Mouse (Mus musculus): ENCODE data around the gene Rps6ka1. TPM values are rescaled to one million over a fixed set of nuclear protein-coding genes. Genes with fewer than 3 reads are reported as not detected.
A peak's percentile ranks its signal among the peaks of the same experiment; 100 is the strongest.

The Rps6ka1 gene
- polyA plus RNA-seq, 1 experiment: not detected

DNA sequence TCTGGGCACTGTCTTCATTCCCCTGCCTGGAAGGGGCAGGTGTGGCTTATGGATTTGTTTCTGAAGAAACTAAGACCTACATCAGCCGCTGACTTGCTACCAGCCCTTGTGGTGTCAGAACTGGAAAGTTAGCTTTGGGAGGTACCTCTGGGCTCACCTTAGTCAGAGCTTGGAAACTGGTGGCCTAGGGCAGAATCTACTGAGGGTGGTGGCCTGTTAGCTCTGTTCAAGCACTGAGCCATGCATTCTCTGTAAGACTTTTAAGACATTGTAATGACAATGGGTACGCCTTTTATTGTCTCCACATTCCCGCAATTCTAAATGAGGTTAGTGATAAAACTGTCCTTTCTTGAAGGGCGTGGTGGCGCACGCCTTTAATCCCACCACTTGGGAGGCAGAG is 12.8 kb upstream of the Rps6ka1 start:
- 97% methylated on average over 6 of the region's 6 CpGs for WGBS
- Histone ChIP-seq H3K4me3 (ENCODE audit: insufficient read depth, low read depth, low read length) (no peak overlapping the region), H3K4me1 (ENCODE audit: control insufficient read depth, insufficient read depth, low read length) (peaks cover 6% of the 10 kb centered on the region; the same call in 1 of the 2 replicates), H3K27ac (ENCODE audit: insufficient read depth, low read depth, low read length) (no peak overlapping the region)
- TF ChIP-seq CTCF (IDR thresholded peaks at IDR 0.05; ENCODE audit: insufficient read depth, low read depth, low read length) (no peak), POLR2A (IDR thresholded peaks at IDR 0.05; ENCODE audit: insufficient read depth, low read depth, low read length) (no peak)

DNA sequence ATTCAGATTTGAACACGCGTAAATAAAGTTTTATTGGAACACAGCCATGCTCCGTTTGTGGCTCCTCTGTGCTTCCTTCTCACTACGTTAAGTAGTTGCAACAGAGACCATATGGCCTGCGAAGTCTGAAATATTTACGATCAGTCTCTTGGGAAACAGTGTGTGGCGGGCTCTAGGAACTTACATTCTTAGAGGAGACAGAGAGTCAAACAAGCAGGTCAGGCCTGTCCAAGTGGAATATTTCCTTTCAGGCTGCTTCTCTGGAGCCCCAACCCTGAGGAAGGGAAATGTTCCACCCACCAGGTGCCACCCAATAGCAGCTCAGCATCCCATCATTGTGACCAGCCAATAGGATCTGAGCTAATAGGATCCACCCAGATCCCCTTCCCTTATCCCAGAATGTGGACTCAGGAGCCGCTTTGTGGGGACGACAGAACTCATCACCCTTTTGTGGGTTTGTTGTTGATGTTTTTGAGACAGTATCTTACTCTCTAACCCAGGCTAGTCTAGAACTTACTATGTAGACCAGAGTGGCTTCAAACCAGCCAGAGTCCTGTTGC is 11.7 kb upstream of the Rps6ka1 start:
- Histone ChIP-seq H3K4me3 (ENCODE audit: insufficient read depth, low read depth, low read length) (no peak overlapping the region), H3K27ac (ENCODE audit: insufficient read depth, low read depth, low read length) (no peak overlapping the region), H3K4me1 (ENCODE audit: control insufficient read depth, insufficient read depth, low read length) (peaks cover 6% of the 10 kb centered on the region; the same call in 1 of the 2 replicates)
- 93% methylated on average over 9 of the region's 9 CpGs for WGBS
- TF ChIP-seq CTCF (IDR thresholded peaks at IDR 0.05; ENCODE audit: insufficient read depth, low read depth, low read length) (no peak), POLR2A (IDR thresholded peaks at IDR 0.05; ENCODE audit: insufficient read depth, low read depth, low read length) (no peak)

DNA sequence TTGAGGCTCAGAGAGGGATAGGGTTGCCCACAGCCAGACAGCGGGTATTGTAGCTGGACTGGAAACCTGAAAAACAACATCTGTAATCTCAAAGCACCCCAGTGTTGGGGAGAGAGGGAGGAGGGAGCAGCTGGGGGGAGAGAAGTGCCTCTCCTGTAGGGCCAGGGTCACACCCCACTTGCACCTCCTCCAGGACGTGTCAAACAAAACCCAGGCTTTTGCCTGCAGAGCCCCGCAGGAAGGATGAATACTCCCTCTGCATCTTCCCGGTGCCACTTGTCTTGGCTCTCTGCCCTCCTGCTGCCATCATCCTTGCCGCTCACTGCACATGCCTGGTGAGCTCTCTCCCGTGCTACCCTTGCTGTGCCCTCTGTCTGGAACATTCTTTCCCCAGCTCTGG is 10.6 kb upstream of the Rps6ka1 start:
- 20% methylated on average over 6 of the region's 6 CpGs for WGBS

DNA sequence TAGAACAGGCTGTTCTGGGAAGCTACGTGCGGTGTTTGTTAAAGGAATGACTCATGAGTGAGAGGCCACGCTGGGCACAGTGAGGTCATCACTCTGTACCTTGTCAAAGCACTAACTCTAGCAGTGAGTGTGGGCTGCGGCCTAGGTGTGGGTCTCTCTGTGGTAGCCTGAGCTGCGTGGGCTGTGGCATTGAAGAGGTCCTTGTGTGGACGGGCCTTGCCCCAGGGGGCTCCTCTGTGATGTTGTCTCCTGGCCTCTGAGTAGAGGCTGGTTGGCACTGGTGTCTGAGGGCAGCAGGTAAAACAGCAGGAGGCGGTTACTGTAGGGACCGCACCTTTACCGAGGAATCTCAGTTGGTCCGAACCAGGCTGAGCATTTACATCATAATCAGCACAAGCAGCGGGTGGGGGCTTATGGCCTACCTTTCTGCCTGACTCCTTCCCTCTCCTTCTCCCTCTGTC is 9.9 kb upstream of the Rps6ka1 start:
- no peak overlapping the region for H3K4me3 ChIP-seq (ENCODE audit: insufficient read depth, low read depth, low read length)
- no peak overlapping the region for H3K27ac ChIP-seq (ENCODE audit: insufficient read depth, low read depth, low read length)
- no peak for TF ChIP-seq POLR2A (IDR thresholded peaks at IDR 0.05; ENCODE audit: insufficient read depth, low read depth, low read length)
- TF ChIP-seq CTCF (IDR thresholded peaks at IDR 0.05; ENCODE audit: insufficient read depth, low read depth, low read length): no peak
- peaks cover 6% of the 10 kb centered on the region; the same call in 1 of the 2 replicates for H3K4me1 ChIP-seq (ENCODE audit: control insufficient read depth, insufficient read depth, low read length)
- 82% methylated on average over 11 of the region's 11 CpGs for WGBS

More for the DNA sequence above, 10.6 kb upstream of the Rps6ka1 start:
- Histone ChIP-seq H3K27ac (ENCODE audit: insufficient read depth, low read depth, low read length) (no peak overlapping the region), H3K4me3 (ENCODE audit: insufficient read depth, low read depth, low read length) (no peak overlapping the region), H3K4me1 (ENCODE audit: control insufficient read depth, insufficient read depth, low read length) (peaks cover 6% of the 10 kb centered on the region; the same call in 1 of the 2 replicates)
- TF ChIP-seq POLR2A (IDR thresholded peaks at IDR 0.05; ENCODE audit: insufficient read depth, low read depth, low read length): no peak
- TF ChIP-seq CTCF (IDR thresholded peaks at IDR 0.05; ENCODE audit: insufficient read depth, low read depth, low read length): no peak

DNA sequence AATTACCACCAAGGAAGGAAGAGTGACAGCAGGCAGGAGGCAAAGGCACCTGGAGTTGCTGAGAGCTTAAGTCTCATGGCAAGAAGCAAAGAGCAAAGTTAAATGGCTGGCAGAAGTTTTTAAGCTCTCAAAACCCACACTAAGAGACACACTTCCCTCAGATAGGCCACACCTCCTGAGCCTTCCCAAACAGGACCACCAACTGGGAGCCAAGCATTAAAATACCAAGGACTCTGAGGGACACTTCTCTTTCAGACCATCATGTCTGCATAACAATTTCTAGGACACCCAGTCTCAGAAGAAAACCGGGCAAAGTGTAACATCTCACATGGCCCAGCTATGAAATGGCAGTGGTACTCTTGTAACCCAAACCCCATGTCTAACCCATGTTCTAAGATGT is 9.4 kb upstream of the Rps6ka1 start:
- Histone ChIP-seq H3K27ac (ENCODE audit: insufficient read depth, low read depth, low read length) (no peak overlapping the region), H3K4me1 (ENCODE audit: control insufficient read depth, insufficient read depth, low read length) (peaks cover 6% of the 10 kb centered on the region; the same call in 1 of the 2 replicates), H3K4me3 (ENCODE audit: insufficient read depth, low read depth, low read length) (no peak overlapping the region)
- TF ChIP-seq POLR2A (IDR thresholded peaks at IDR 0.05; ENCODE audit: insufficient read depth, low read depth, low read length) (no peak), CTCF (IDR thresholded peaks at IDR 0.05; ENCODE audit: insufficient read depth, low read depth, low read length) (no peak)
- WGBS: 90% methylated on average over 1 of the region's 1 CpGs

DNA sequence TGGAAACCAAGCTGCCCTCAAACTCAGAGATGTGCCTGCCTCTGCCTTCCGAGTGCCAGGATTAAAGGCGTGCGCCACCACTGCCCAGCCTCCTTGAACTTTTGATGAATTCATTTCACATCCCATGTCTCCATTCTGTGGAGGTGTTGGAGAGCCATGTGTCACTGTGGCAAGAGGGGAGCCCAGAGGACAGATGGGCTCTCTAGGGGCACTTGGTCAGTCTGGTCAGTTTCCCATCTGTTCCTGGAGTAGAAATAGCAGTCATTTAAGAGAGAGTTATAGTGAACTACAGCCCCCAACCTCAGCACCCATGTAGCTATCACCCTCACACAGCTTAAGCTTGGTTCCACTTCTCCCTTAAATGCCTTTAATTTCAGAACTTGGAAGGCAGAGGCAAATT is 8.4 kb upstream of the Rps6ka1 start:
- Histone ChIP-seq H3K4me3 (ENCODE audit: insufficient read depth, low read depth, low read length) (no peak overlapping the region), H3K4me1 (ENCODE audit: control insufficient read depth, insufficient read depth, low read length) (peaks cover 6% of the 10 kb centered on the region; the same call in 1 of the 2 replicates), H3K27ac (ENCODE audit: insufficient read depth, low read depth, low read length) (no peak overlapping the region)
- WGBS: 98% methylated on average over 3 of the region's 3 CpGs
- TF ChIP-seq POLR2A (IDR thresholded peaks at IDR 0.05; ENCODE audit: insufficient read depth, low read depth, low read length) (no peak), CTCF (IDR thresholded peaks at IDR 0.05; ENCODE audit: insufficient read depth, low read depth, low read length) (no peak)

DNA sequence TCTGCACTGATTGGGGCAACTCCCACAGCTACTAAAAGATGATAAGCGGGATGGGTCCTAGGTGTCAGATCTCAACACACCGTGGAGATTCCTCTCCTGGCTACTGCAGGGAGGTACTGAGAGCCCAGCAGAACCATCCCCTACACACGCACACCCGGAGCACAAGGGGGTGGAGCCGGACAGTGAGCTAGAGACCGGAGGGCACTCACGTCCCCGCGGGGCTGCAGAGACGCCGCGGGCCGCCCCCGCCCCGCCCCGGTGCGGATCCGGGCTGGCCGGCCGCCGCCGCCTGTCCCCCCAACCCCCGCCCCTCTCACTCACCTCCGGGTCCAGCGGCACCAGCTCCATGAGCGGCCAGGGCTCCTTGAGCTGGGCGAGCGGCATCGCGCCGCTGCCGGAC is 348 bp downstream of the Rps6ka1 start:
- WGBS: under 1% methylated on average over 32 of the region's 32 CpGs
- no peak for TF ChIP-seq POLR2A (IDR thresholded peaks at IDR 0.05; ENCODE audit: insufficient read depth, low read depth, low read length)
- TF ChIP-seq CTCF (IDR thresholded peaks at IDR 0.05; ENCODE audit: insufficient read depth, low read depth, low read length): no peak
- Histone ChIP-seq H3K4me1 (ENCODE audit: control insufficient read depth, insufficient read depth, low read length) (no peaks in the 10 kb centered on the region), H3K27ac (ENCODE audit: insufficient read depth, low read depth, low read length) (no peak overlapping the region), H3K4me3 (ENCODE audit: insufficient read depth, low read depth, low read length) (peak overlapping the region; percentile 83)

DNA sequence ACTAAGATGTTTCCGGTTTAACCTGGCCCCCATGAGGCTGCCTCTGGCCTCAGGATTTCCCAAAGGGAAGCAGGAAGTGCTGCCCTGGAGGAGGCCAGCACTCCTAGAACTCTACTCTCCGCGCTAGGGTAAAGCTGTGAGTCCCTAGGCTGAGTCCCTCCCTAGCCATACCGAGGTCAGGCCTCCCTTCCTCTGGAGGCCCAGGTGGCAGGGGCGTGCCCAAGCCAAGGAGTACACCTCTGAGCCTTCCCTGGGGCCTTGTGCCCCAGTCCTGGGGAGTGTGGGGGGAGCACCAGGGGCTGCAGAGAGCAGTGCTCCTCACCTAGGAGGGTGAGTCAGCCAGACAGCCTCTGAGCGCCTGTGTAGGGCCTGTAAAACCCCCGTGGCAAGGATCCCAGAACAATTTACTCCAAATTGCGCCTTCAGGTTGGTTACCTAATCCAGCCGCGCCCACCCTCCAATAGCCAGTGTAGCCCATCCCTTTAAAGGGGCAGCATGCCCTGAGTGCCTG is 1.6 kb downstream of the Rps6ka1 start:
- TF ChIP-seq CTCF (IDR thresholded peaks at IDR 0.05; ENCODE audit: insufficient read depth, low read depth, low read length) (no peak), POLR2A (IDR thresholded peaks at IDR 0.05; ENCODE audit: insufficient read depth, low read depth, low read length) (no peak)
- Histone ChIP-seq H3K4me1 (ENCODE audit: control insufficient read depth, insufficient read depth, low read length) (no peaks in the 10 kb centered on the region), H3K4me3 (ENCODE audit: insufficient read depth, low read depth, low read length) (no peak overlapping the region), H3K27ac (ENCODE audit: insufficient read depth, low read depth, low read length) (no peak overlapping the region)
- WGBS: 50% methylated on average over 10 of the region's 10 CpGs

DNA sequence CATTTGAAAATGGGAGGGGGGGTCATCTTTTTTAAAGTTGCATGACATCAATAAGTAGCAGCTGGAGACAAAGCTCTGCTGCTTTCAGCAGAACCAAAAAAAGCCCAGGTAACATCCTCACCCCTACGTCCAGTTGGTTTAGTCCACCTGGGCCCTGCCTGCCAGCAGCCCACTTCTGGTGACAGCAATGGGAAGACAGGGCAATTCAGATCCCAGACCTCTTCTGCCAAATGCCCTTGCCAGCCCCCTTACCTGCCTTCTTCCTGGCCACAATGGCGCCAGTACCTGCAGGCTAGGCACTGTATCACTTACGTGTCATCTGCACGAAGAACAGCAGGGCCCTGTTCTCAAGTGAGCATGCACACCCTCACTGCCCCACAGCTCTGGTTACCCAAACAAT is 2.3 kb downstream of the Rps6ka1 start:
- no peaks in the 10 kb centered on the region for H3K4me1 ChIP-seq (ENCODE audit: control insufficient read depth, insufficient read depth, low read length)
- no peak overlapping the region for H3K4me3 ChIP-seq (ENCODE audit: insufficient read depth, low read depth, low read length)
- no peak for TF ChIP-seq POLR2A (IDR thresholded peaks at IDR 0.05; ENCODE audit: insufficient read depth, low read depth, low read length)
- TF ChIP-seq CTCF (IDR thresholded peaks at IDR 0.05; ENCODE audit: insufficient read depth, low read depth, low read length): no peak
- no peak overlapping the region for H3K27ac ChIP-seq (ENCODE audit: insufficient read depth, low read depth, low read length)
- WGBS: 87% methylated on average over 4 of the region's 4 CpGs
